Mouse (Mus musculus) stomach, embryonic 16.5 days (tissue): ENCODE data around the gene Aatk. TPM values are rescaled to one million over a fixed set of nuclear protein-coding genes. Genes with fewer than 3 reads are reported as not detected.
A peak's percentile ranks its signal among the peaks of the same experiment; 100 is the strongest.

Experiments used
- ATAC-seq: fragments of 200-750 bp; cut with Nextera tagmentation; 2 replicates; pipeline ENCODE4 v1.8.0; 2017; ENCODE audit warnings: moderate number of reproducible peaks, moderate TSS enrichment; ENCODE audit not compliant: insufficient read depth, low FRiP score
- H3K27ac ChIP-seq: fragments of 300-500 bp; sonication (generic); 2 replicates; pipeline ENCODE4 v1.5.1; 2014; ENCODE audit warnings: low read length
- H3K27me3 ChIP-seq: fragments of 300-500 bp; sonication (generic); 2 replicates; pipeline ENCODE4 v1.6.1; 2014; ENCODE audit warnings: low read length, control low read depth, mixed read lengths; ENCODE audit not compliant: control insufficient read depth, insufficient read depth
- H3K36me3 ChIP-seq: fragments of 300-500 bp; sonication (generic); 2 replicates; pipeline ENCODE4 v1.6.1; 2014; ENCODE audit warnings: low read length; ENCODE audit not compliant: control insufficient read depth, insufficient read depth
- H3K4me1 ChIP-seq: fragments of 300-500 bp; sonication (generic); 2 replicates; pipeline ENCODE4 v1.6.1; 2014; ENCODE audit warnings: low read length, control low read depth, mixed read lengths; ENCODE audit not compliant: control insufficient read depth, insufficient read depth
- H3K4me2 ChIP-seq: fragments of 300-500 bp; sonication (generic); 2 replicates; pipeline ENCODE4 v1.6.1; 2014; ENCODE audit warnings: low read depth, low read length, mixed read lengths
- H3K4me3 ChIP-seq: fragments of 300-500 bp; sonication (generic); replicated peaks from 2 replicates; pipeline ENCODE4 v1.5.1; 2014; ENCODE audit warnings: mild to moderate bottlenecking, low read length
- H3K9ac ChIP-seq: fragments of 300-500 bp; sonication (generic); 2 replicates; pipeline ENCODE4 v1.6.1; 2014; ENCODE audit warnings: low read length
- H3K9me3 ChIP-seq: fragments of 300-500 bp; sonication (generic); replicated peaks from 2 replicates; pipeline ENCODE4 v1.6.1; 2016; ENCODE audit warnings: low read length, control low read depth; ENCODE audit not compliant: control insufficient read depth
- WGBS: fragments of 180-500 bp; shearing (Covaris S2); extraction: QIAGEN DNeasy Blood & Tissue Kit; methylation state at CpG from one replicate; pipeline ENCODE4 v1.1.7; 2014; 5-methylcytosine and 5-hydroxymethylcytosine counted together
- polyA plus RNA-seq: library from polyadenylated mRNA; unstranded; fragments of >200 nt; fragmentation: Nextera tagmentation; extraction: Ambion mirVana; gene quantifications from 2 replicates; pipeline ENCODE4 v1.2.1, GENCODE M21; 2015

Aatk gene
- 1.9 and 3.3 TPM in 2 replicates for polyA plus RNA-seq

DNA sequence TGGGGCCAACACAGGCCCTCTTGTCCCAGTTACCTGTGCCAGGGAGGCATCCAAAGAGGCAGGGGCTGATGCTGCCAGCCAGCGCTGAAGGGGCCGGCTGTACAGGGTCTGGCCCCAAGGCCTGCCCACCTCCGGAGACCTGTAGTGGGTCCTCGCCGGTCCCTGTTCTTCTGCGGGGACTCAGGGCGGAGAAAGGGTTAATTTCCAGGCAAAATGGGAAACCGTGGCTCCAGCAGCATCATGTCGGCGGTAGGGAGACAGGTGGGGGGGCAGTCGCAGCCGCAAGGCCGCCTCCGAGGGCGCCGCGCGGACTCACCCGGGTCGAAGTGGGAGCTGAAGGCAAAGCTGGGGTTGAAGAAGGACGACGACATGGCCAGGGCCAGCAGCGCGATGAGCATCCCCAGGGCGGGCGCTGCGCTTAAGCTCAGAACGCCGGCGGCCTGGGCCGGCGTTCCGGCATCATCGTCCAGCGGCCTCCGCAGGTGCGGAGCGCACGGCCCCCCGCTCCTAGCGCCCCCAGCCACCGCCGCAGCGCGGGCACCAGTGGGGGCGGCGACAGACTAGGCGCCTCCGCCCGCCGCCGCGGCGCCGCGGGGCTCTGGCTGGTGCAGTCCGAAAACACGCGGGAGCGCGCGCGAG, at the start of gene Aatk:
TSS of gene Aatk (minus strand) at position 615 of the 639 bp plus-strand sequence.
- Histone ChIP-seq H3K36me3 (no peaks in the 10 kb centered on the region), H3K4me1 (peaks cover 37% of the 10 kb centered on the region; the same call in 1 of the 2 replicates), H3K4me2 (peak within 1 kb of the TSS; percentile 96), H3K9me3 (no peaks in the 10 kb centered on the region), H3K27me3 (peaks cover 18% of the 10 kb centered on the region), H3K4me3 (peak within 1 kb of the TSS; percentile 54), H3K9ac (peak within 1 kb of the TSS; percentile 73), H3K27ac (no peak within 1 kb of the TSS)
- ATAC-seq, result no peak
- 1% methylated on average over 46 of the region's 63 CpGs for WGBS

DNA sequence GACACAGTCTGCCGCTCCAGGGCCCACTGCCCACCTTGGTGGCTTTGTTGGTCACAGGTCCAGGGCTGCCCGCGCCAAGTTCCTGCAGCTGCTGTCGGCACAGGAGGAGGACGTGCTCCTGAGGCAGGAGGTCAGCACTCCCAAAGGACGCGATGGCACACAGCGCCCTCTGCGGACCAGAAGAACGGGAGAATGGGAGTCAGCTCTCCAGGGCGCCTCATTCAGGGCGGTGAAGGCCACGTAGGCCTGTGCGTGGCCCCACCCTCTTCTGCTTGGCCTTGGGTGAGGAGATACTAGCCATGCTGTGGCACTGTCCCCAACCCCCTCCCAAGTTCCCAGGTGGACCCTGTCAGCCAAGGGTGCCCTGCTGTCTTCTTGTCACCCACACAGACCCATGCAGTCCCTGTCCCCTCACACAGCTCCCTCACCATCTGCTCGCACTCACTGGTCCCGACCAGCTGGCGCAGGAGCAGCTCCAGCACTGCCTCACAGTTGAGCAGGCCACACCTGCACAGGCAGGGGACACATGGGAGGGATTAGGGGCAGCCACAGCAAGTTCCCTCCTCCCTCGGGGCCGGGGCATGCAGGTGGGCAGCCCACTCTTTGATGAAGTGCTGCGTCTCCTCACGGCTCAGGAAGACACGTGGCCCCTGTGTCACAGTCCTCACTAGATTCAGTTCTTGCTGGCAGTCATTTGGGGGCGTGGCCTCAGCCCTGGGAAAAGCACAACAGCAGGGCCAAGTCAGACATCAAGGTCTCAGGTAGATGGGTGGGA, 46.0 kb upstream of the Aatk start:
- Histone ChIP-seq H3K27ac (no peak overlapping the region), H3K9me3 (no peaks in the 10 kb centered on the region), H3K27me3 (no peaks in the 10 kb centered on the region), H3K4me1 (peaks cover 7% of the 10 kb centered on the region), H3K4me2 (no peak overlapping the region), H3K9ac (no peak overlapping the region), H3K4me3 (no peak overlapping the region), H3K36me3 (peaks cover 27% of the 10 kb centered on the region)
- peak; percentile 43; the same call in 1 of the 2 replicates for ATAC-seq
- 78% methylated on average over 23 of the region's 23 CpGs for WGBS

GRCm38 (mm10) chr11:120090661-120091060, 43.7 kb upstream of the Aatk start:
- Histone ChIP-seq H3K27me3 (no peaks in the 10 kb centered on the region), H3K27ac (no peak overlapping the region), H3K4me1 (peaks cover 6% of the 10 kb centered on the region), H3K9me3 (no peaks in the 10 kb centered on the region), H3K4me2 (no peak overlapping the region), H3K36me3 (peaks cover 27% of the 10 kb centered on the region), H3K9ac (no peak overlapping the region), H3K4me3 (no peak overlapping the region)
- ATAC-seq, result no peak
- 98% methylated on average over 4 of the region's 4 CpGs for WGBS

- H3K9ac ChIP-seq, result peak within 1 kb of the TSS; percentile 96
- WGBS, result 0% methylated on average over 42 of the region's 42 CpGs
- peak within 1 kb of the TSS; percentile 83 for H3K4me3 ChIP-seq
- H3K9me3 ChIP-seq, result no peaks in the 10 kb centered on the region
- peaks cover 12% of the 10 kb centered on the region for H3K36me3 ChIP-seq
- peak within 1 kb of the TSS; percentile 66 for H3K27ac ChIP-seq
- H3K27me3 ChIP-seq, result no peaks in the 10 kb centered on the region
- peak within 1 kb of the TSS; percentile 95 for H3K4me2 ChIP-seq
- peaks cover 13% of the 10 kb centered on the region for H3K4me1 ChIP-seq
- peak; percentile 99 for ATAC-seq
Observed at GRCm38 (mm10) chr11:120086702-120087152, 39.8 kb upstream of the Aatk start, which contains the start of gene Cep131. Gene Cep131 (minus strand): TSS chr11:120086827.

GRCm38 (mm10) chr11:120085891-120086627, 39.1 kb upstream of the Aatk start:
- peak; percentile 18; the same call in 1 of the 2 replicates for ATAC-seq
- WGBS, result under 1% methylated on average over 25 of the region's 25 CpGs
- Histone ChIP-seq H3K9me3 (no peaks in the 10 kb centered on the region), H3K27ac (peak overlapping the region; percentile 66), H3K4me2 (peak overlapping the region; percentile 95), H3K4me3 (peak overlapping the region; percentile 83), H3K27me3 (no peaks in the 10 kb centered on the region), H3K9ac (peak overlapping the region; percentile 96), H3K36me3 (peaks cover 6% of the 10 kb centered on the region), H3K4me1 (peaks cover 13% of the 10 kb centered on the region)

GRCm38 (mm10) chr11:120080282-120080681, 33.3 kb upstream of the Aatk start:
- peaks cover 3% of the 10 kb centered on the region; the same call in 1 of the 2 replicates for H3K4me1 ChIP-seq
- H3K9ac ChIP-seq, result no peak overlapping the region
- H3K27ac ChIP-seq, result no peak overlapping the region
- no peaks in the 10 kb centered on the region; the same call in 1 of the 2 replicates for H3K36me3 ChIP-seq
- no peak for ATAC-seq
- no peak overlapping the region for H3K4me2 ChIP-seq
- no peaks in the 10 kb centered on the region for H3K27me3 ChIP-seq
- H3K9me3 ChIP-seq, result no peaks in the 10 kb centered on the region
- 78% methylated on average over 6 of the region's 6 CpGs for WGBS
- no peak overlapping the region for H3K4me3 ChIP-seq

DNA sequence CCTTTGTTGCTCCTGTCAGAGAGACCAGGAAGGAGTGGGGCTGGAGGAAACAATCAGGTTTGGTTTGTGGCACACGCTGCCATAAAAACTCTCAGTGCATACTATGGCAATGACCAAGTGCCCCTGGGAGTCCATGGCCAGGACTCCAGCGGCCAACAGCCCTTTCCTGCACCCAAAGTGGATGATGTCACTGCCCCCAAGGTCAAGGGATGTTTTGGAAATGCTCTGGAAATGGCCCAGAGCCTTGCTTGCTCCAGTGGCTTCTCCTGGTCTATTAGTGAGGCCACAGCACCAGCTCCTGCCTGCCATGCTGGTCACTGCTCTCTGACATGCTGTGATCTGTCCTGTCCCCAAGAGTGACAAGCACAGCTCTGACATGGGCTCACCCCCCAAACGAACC, 29.2 kb upstream of the Aatk start:
- no peak overlapping the region for H3K4me2 ChIP-seq
- H3K4me1 ChIP-seq, result no peaks in the 10 kb centered on the region
- 0 out of 2 replicates have a peak, but pooled peaks cover 2% of the 10 kb centered on the region for H3K36me3 ChIP-seq
- no peak overlapping the region for H3K9ac ChIP-seq
- ATAC-seq, result no peak
- 73% methylated on average over 3 of the region's 3 CpGs for WGBS
- no peak overlapping the region for H3K4me3 ChIP-seq
- no peaks in the 10 kb centered on the region for H3K27me3 ChIP-seq
- no peak overlapping the region for H3K27ac ChIP-seq
- no peaks in the 10 kb centered on the region for H3K9me3 ChIP-seq

GRCm38 (mm10) chr11:120072986-120073647, 26.1 kb upstream of the Aatk start:
- no peak overlapping the region for H3K9ac ChIP-seq
- no peak for ATAC-seq
- 0 out of 2 replicates have a peak, but pooled peaks cover 8% of the 10 kb centered on the region for H3K36me3 ChIP-seq
- no peak overlapping the region for H3K27ac ChIP-seq
- H3K4me3 ChIP-seq, result no peak overlapping the region
- no peaks in the 10 kb centered on the region for H3K9me3 ChIP-seq
- 0 out of 2 replicates have a peak, but pooled peaks cover 6% of the 10 kb centered on the region for H3K4me1 ChIP-seq
- WGBS, result 86% methylated on average over 9 of the region's 9 CpGs
- H3K4me2 ChIP-seq, result no peak overlapping the region
- H3K27me3 ChIP-seq, result no peaks in the 10 kb centered on the region
